Mouse (Mus musculus) myocyte (in vitro differentiated cells): ENCODE measurements at regions not wholly inside any gene's neighbourhood (a gene's known extent, or its start where the extent isn't known, plus 50 kb on each side); places are given as distances from the start of the nearest gene placed in this dataset.

Experiments used
- CEBPB ChIP-seq: IDR thresholded peaks from 2 replicates; pipeline ENCODE4 v1.6.1; 2011; ENCODE audit warnings: mild to moderate bottlenecking, moderate library complexity; ENCODE audit not compliant: poor library complexity, insufficient read depth, severe bottlenecking
- E2F4 ChIP-seq: IDR thresholded peaks from one replicate; pipeline ENCODE4 v1.6.1; 2011; ENCODE audit warnings: mild to moderate bottlenecking, control low read depth, moderate library complexity; ENCODE audit not compliant: insufficient read depth
- MYOG ChIP-seq, 3 experiments: IDR thresholded peaks; one replicate each; pipeline ENCODE4 v1.6.1; 2011; ENCODE audit warnings: control low read depth in 2 of 3, low read depth in 2 of 3, mild to moderate bottlenecking in 2 of 3; ENCODE audit not compliant: insufficient read length in 2 of 3, control insufficient read depth in 1 of 3, insufficient read depth in 1 of 3
- POLR2A ChIP-seq: IDR thresholded peaks from one replicate; pipeline ENCODE4 v1.6.1; 2011; ENCODE audit warnings: low read depth, mild to moderate bottlenecking, control low read depth, moderate library complexity; ENCODE audit not compliant: insufficient read length
- POLR2AphosphoS2 ChIP-seq: IDR thresholded peaks from one replicate; pipeline ENCODE4 v1.6.1; 2011; ENCODE audit warnings: low read depth, control low read depth; ENCODE audit not compliant: insufficient read length
- REST ChIP-seq: IDR thresholded peaks from one replicate; pipeline ENCODE4 v1.6.1; 2011; ENCODE audit warnings: mild to moderate bottlenecking, control low read depth, moderate library complexity; ENCODE audit not compliant: insufficient read depth, insufficient read length
- TCF12 ChIP-seq: IDR thresholded peaks from one replicate; pipeline ENCODE4 v1.6.1; 2011; ENCODE audit warnings: mild to moderate bottlenecking, control low read depth; ENCODE audit not compliant: poor library complexity, insufficient read depth, severe bottlenecking
- USF1 ChIP-seq: IDR thresholded peaks from one replicate; pipeline ENCODE4 v1.6.1; 2011; ENCODE audit warnings: low read depth, mild to moderate bottlenecking, control low read depth, moderate library complexity

GRCm38 (mm10) chr16:51117836-51118235 is 526.9 kb upstream of the Ccdc54 start:
- TF ChIP-seq USF1 = no peak
- TF ChIP-seq POLR2A = no peak
- TF ChIP-seq TCF12 = no peak
- no peak for TF ChIP-seq MYOG (IDR thresholded peaks at IDR 0.05; ENCODE audit: control insufficient read depth in 1 of 3, insufficient read depth in 1 of 3, insufficient read length in 2 of 3, low read depth in 2 of 3)
- no peak for TF ChIP-seq POLR2AphosphoS2
- TF ChIP-seq E2F4 = no peak
- TF ChIP-seq REST = no peak
- TF ChIP-seq CEBPB = no peak
